In genomic region chr11:84512031-84512430, GRCm38 (mm10) we compare ENCODE assay signal across 10 mouse cellular contexts. TPM values are rescaled to one million over a fixed set of nuclear protein-coding genes. Genes with fewer than 3 reads are reported as not detected.
A peak's percentile ranks its signal among the peaks of the same experiment; 100 is the strongest.
DNase-seq lines count a peak whose midpoint lies in the region; ATAC-seq and TF ChIP-seq lines count a peak whose summit lies in the region.
"Had no signal": no experiment of that assay in that cellular context is flagged by ENCODE, and none has a peak within 500 bp of the region (broad histone marks: within the 10 kb centered on the region; RNA-seq: fewer than 3 reads in every experiment).

No protein-coding gene starts in this region.

- H3K27ac ChIP-seq in forebrain, embryonic 12.5 days, result no peak overlapping the region
- no peak overlapping the region for H3K27ac ChIP-seq in forebrain, embryonic 16.5 days (ENCODE audit: low read length)
- no peak overlapping the region for H3K27ac ChIP-seq in forebrain, embryonic 15.5 days (replicated peaks)
- no peak overlapping the region for H3K27ac ChIP-seq in liver, embryonic 14.5 days
- H3K27ac ChIP-seq in left cerebral cortex, adult 2 months, result no peak overlapping the region
- no peak overlapping the region for H3K27ac ChIP-seq in gastrocnemius, adult 2 months

- no peaks in the 10 kb centered on the region for H3K9me3 ChIP-seq in forebrain, embryonic 12.5 days
- no peaks in the 10 kb centered on the region for H3K9me3 ChIP-seq in forebrain, embryonic 16.5 days (ENCODE audit: control insufficient read depth, low read length)
- no peaks in the 10 kb centered on the region for H3K9me3 ChIP-seq in forebrain, embryonic 15.5 days
- no peaks in the 10 kb centered on the region for H3K9me3 ChIP-seq in liver, embryonic 14.5 days (ENCODE audit: control insufficient read depth, low read length)

- H3K4me3 ChIP-seq in forebrain, embryonic 12.5 days (replicated peaks), result no peak overlapping the region
- no peak overlapping the region for H3K4me3 ChIP-seq in forebrain, embryonic 16.5 days (replicated peaks; ENCODE audit: low read length)
- peak overlapping the region; percentile 84 for H3K4me3 ChIP-seq in C2C12 (ENCODE audit: insufficient read depth, poor library complexity, severe bottlenecking)
- H3K4me3 ChIP-seq in forebrain, embryonic 15.5 days, result 0 out of 2 replicates have a peak overlapping the region, but pooled peaks have one; percentile 73
- H3K4me3 ChIP-seq in liver, embryonic 14.5 days (ENCODE audit: insufficient read depth in 1 of 2, low read depth in 2 of 2, low read length in 2 of 2), result no peak overlapping the region; a peak in 2 of 4 replicates
- no peak overlapping the region for H3K4me3 ChIP-seq in left cerebral cortex, adult 2 months
- no peak overlapping the region for H3K4me3 ChIP-seq in gastrocnemius, adult 2 months

- H3ac ChIP-seq in C2C12 (ENCODE audit: control insufficient read depth, insufficient read length, low read depth), result no peak overlapping the region

- no peak for TF ChIP-seq EP300 in liver, embryonic 14.5 days (IDR thresholded peaks at IDR 0.05; ENCODE audit: low read depth)

- no peak for DNase-seq in liver, embryonic 14.5 days (ENCODE audit: low read depth in 3 of 3, low spot score in 3 of 3)
- DNase-seq in right cerebral cortex, postnatal 14 days, result no peak
- DNase-seq in left cerebral cortex, adult 2 months (ENCODE audit: extremely low spot score in 1 of 2, low spot score in 2 of 2), result no peak
- no peak for DNase-seq in gastrocnemius, adult 2 months
- DNase-seq: adrenal gland, adult 2 months had no signal

- 100% methylated on average over 1 of the region's 1 CpGs for WGBS in forebrain, embryonic 12.5 days
- WGBS in forebrain, embryonic 16.5 days, result 54% methylated on average over 1 of the region's 1 CpGs
- 63% methylated on average over 1 of the region's 1 CpGs for WGBS in forebrain, embryonic 15.5 days
- WGBS in liver, embryonic 14.5 days (ENCODE audit: insufficient replicate concordance), result 82% methylated on average over 1 of the region's 1 CpGs

- H3K4me1 ChIP-seq in forebrain, embryonic 12.5 days, result peaks cover 18% of the 10 kb centered on the region
- peaks cover 13% of the 10 kb centered on the region for H3K4me1 ChIP-seq in forebrain, embryonic 16.5 days (replicated peaks; ENCODE audit: control insufficient read depth, insufficient read depth, low read length)
- H3K4me1 ChIP-seq in forebrain, embryonic 15.5 days, result peaks cover 16% of the 10 kb centered on the region
- peaks cover 5 to 8% of the 10 kb centered on the region in 2 experiments; a peak in 3 of 4 replicates for H3K4me1 ChIP-seq in liver, embryonic 14.5 days (replicated peaks; ENCODE audit: control insufficient read depth in 2 of 2, insufficient read depth in 2 of 2, low read length in 1 of 2)

- no peak for ATAC-seq in forebrain, embryonic 12.5 days (ENCODE audit: low FRiP score)
- no peak for ATAC-seq in forebrain, embryonic 16.5 days
- no peak for ATAC-seq in forebrain, embryonic 15.5 days (replicated peaks)
- no peak for ATAC-seq in liver, embryonic 14.5 days (ENCODE audit: insufficient read depth)

- peaks cover 32% of the 10 kb centered on the region for H3K36me3 ChIP-seq in forebrain, embryonic 12.5 days (replicated peaks)
- peaks cover 6% of the 10 kb centered on the region; the same call in 1 of the 2 replicates for H3K36me3 ChIP-seq in forebrain, embryonic 16.5 days (ENCODE audit: control insufficient read depth, insufficient read depth)
- H3K36me3 ChIP-seq in C2C12 (ENCODE audit: control insufficient read depth, insufficient read depth), result peaks cover 44% of the 10 kb centered on the region
- H3K36me3 ChIP-seq in forebrain, embryonic 15.5 days, result peaks cover 22% of the 10 kb centered on the region
- H3K36me3 ChIP-seq in liver, embryonic 14.5 days (replicated peaks; ENCODE audit: control insufficient read depth, insufficient read depth, low read depth), result peaks cover 16% of the 10 kb centered on the region

- peaks cover 26% of the 10 kb centered on the region for H3K79me3 ChIP-seq in C2C12 (ENCODE audit: low read depth)

- peak overlapping the region; percentile 88 for H3K4me2 ChIP-seq in forebrain, embryonic 12.5 days
- no peak overlapping the region for H3K4me2 ChIP-seq in forebrain, embryonic 16.5 days (ENCODE audit: low read length)
- peak overlapping the region; percentile 91; the same call in 1 of the 2 replicates for H3K4me2 ChIP-seq in forebrain, embryonic 15.5 days (replicated peaks)
- peak overlapping the region; percentile 84 for H3K4me2 ChIP-seq in liver, embryonic 14.5 days (ENCODE audit: low read depth)

- H3K9ac ChIP-seq in forebrain, embryonic 12.5 days, result no peak overlapping the region
- H3K9ac ChIP-seq in forebrain, embryonic 16.5 days (replicated peaks; ENCODE audit: low read depth, low read length), result no peak overlapping the region
- H3K9ac ChIP-seq in forebrain, embryonic 15.5 days (replicated peaks), result no peak overlapping the region
- peak overlapping the region; percentile 68 for H3K9ac ChIP-seq in liver, embryonic 14.5 days (replicated peaks)

- H3K27me3 ChIP-seq in forebrain, embryonic 12.5 days, result peaks cover 29% of the 10 kb centered on the region
- peaks cover 22% of the 10 kb centered on the region for H3K27me3 ChIP-seq in forebrain, embryonic 16.5 days (replicated peaks; ENCODE audit: control insufficient read depth, insufficient read depth, low read length)
- H3K27me3 ChIP-seq in C2C12 (ENCODE audit: control insufficient read depth, insufficient read depth, insufficient read length), result peaks cover 15% of the 10 kb centered on the region
- H3K27me3 ChIP-seq in forebrain, embryonic 15.5 days, result peaks cover 29% of the 10 kb centered on the region
- peaks cover 28% of the 10 kb centered on the region for H3K27me3 ChIP-seq in liver, embryonic 14.5 days (ENCODE audit: control insufficient read depth, insufficient read depth, low read length)

- peaks cover 46% of the 10 kb centered on the region for H3K79me2 ChIP-seq in C2C12 (ENCODE audit: control insufficient read depth, insufficient read depth)

- intact Hi-C loops in left cerebral cortex, adult 2 months (cut with DNase I), result loop anchor here (5.0 kb wide), 1 partner anchor 280 kb away; no protein-coding TSS in a partner anchor
- intact Hi-C loops in gastrocnemius, adult 2 months (cut with DNase I), result loop anchor here (10.0 kb wide), 2 partner anchors 303 to 567 kb away; partner anchors contain the start of genes Ddx52 and Mrm1

- no peak for TF ChIP-seq CTCF in C2C12 (IDR thresholded peaks at IDR 0.05; ENCODE audit: control insufficient read depth, insufficient read depth, insufficient read length)
- TF ChIP-seq CTCF in liver, embryonic 14.5 days (IDR thresholded peaks at IDR 0.05; ENCODE audit: low read depth), result no peak
- no peak for TF ChIP-seq CTCF in left cerebral cortex, adult 2 months (IDR thresholded peaks at IDR 0.05)
- no peak for TF ChIP-seq CTCF in gastrocnemius, adult 2 months (IDR thresholded peaks at IDR 0.05)

TF ChIP-seq in C2C12, 6 proteins besides CTCF, POLR2A, EP300 and RAD21:
- TF ChIP-seq FOSL1 (IDR thresholded peaks at IDR 0.05; ENCODE audit: insufficient read depth, low read length, poor library complexity, severe bottlenecking), result no peak
- no peak for TF ChIP-seq MYOG (IDR thresholded peaks at IDR 0.05; ENCODE audit: control insufficient read depth, extremely low read depth, insufficient read length)
- TF ChIP-seq CEBPB (IDR thresholded peaks at IDR 0.05; ENCODE audit: low read depth), result no peak
- TF ChIP-seq MAX (IDR thresholded peaks at IDR 0.05), result no peak
- no peak for TF ChIP-seq MYOD1 (IDR thresholded peaks at IDR 0.05; ENCODE audit: control insufficient read depth, insufficient read length, low read depth)
- no peak for TF ChIP-seq USF1 (IDR thresholded peaks at IDR 0.05; ENCODE audit: low read depth)

RNA-seq across cellular contexts. Expression of gene Aatf, which starts 1.3 kb away (rescaled TPM):
- polyA plus RNA-seq in forebrain, embryonic 12.5 days (2016; fragmentation: Nextera tagmentation; extraction: Ambion mirVana), result 53.4 and 63.4 TPM in 2 replicates
- polyA plus RNA-seq in forebrain, embryonic 16.5 days (2015; fragmentation: Nextera tagmentation; extraction: Ambion mirVana), result 56.9 and 58.5 TPM in 2 replicates
- polyA plus RNA-seq in C2C12 (2012; fragmentation: generic; extraction: Trizol), result 38.6 TPM
- polyA plus RNA-seq in forebrain, embryonic 15.5 days (2015; fragmentation: Nextera tagmentation; extraction: Ambion mirVana), result 54.0 and 54.8 TPM in 2 replicates
- 3.9 and 6.3 TPM in 2 replicates for polyA plus RNA-seq in liver, embryonic 14.5 days (2012; rRNA removed)
- 20.3 and 26.8 TPM in 2 replicates for polyA plus RNA-seq in liver, embryonic 14.5 days (2014; fragmentation: Nextera tagmentation; extraction: Ambion mirVana)
- total RNA-seq in left cerebral cortex, adult 2 months (2021), result 10 to 100 TPM; 21.4 to 23.2 TPM
- 10 to 100 TPM; 13.1 to 13.2 TPM for total RNA-seq in gastrocnemius, adult 2 months (2021)

RNA-seq across cellular contexts. Expression of gene Lhx1, which starts 13.3 kb away (rescaled TPM):
- 16.4 and 16.8 TPM in 2 replicates for polyA plus RNA-seq in forebrain, embryonic 12.5 days (2016; fragmentation: Nextera tagmentation; extraction: Ambion mirVana)
- 2.7 and 3.0 TPM in 2 replicates for polyA plus RNA-seq in forebrain, embryonic 16.5 days (2015; fragmentation: Nextera tagmentation; extraction: Ambion mirVana)
- polyA plus RNA-seq in C2C12 (2012; fragmentation: generic; extraction: Trizol), result not detected
- polyA plus RNA-seq in forebrain, embryonic 15.5 days (2015; fragmentation: Nextera tagmentation; extraction: Ambion mirVana), result 3.4 and 4.8 TPM in 2 replicates
- 0.03 TPM in 1 of 2 replicates, not detected in the other for polyA plus RNA-seq in liver, embryonic 14.5 days (2012; rRNA removed)
- not detected in 2 replicates for polyA plus RNA-seq in liver, embryonic 14.5 days (2014; fragmentation: Nextera tagmentation; extraction: Ambion mirVana)
- total RNA-seq in left cerebral cortex, adult 2 months (2021), result under 1 TPM in 1 of 2 experiments, not detected in 1; 0.09 TPM
- not detected for total RNA-seq in gastrocnemius, adult 2 months (2021)
- total RNA-seq: adrenal gland, adult 2 months had no signal
- polyA plus RNA-seq: adrenal gland, adult 2 months; spleen, adult 2 months had no signal

Comparison
In these comparisons a context has a peak if more than half of its experiments do, and no peak if none do; other contexts are left out.
1. H3K4me3 ChIP-seq: peak in C2C12 (single experiment) and forebrain, embryonic 15.5 days (single experiment); none in forebrain, embryonic 12.5 days (single experiment), forebrain, embryonic 16.5 days (single experiment), liver, embryonic 14.5 days (0 of 2), left cerebral cortex, adult 2 months (single experiment) and gastrocnemius, adult 2 months (single experiment).